Mouse (Mus musculus) right cerebral cortex, postnatal 10 days (tissue): ENCODE results near the gene Cfap43.
A peak's percentile ranks its signal among the peaks of the same experiment; 100 is the strongest.

Source experiments
- DNase-seq, 2 experiments: peaks; one replicate each; pipeline ENCODE4 v3.0.0; 2021; ENCODE audit warnings: low spot score in 2 of 2

Gene Cfap43

DNA sequence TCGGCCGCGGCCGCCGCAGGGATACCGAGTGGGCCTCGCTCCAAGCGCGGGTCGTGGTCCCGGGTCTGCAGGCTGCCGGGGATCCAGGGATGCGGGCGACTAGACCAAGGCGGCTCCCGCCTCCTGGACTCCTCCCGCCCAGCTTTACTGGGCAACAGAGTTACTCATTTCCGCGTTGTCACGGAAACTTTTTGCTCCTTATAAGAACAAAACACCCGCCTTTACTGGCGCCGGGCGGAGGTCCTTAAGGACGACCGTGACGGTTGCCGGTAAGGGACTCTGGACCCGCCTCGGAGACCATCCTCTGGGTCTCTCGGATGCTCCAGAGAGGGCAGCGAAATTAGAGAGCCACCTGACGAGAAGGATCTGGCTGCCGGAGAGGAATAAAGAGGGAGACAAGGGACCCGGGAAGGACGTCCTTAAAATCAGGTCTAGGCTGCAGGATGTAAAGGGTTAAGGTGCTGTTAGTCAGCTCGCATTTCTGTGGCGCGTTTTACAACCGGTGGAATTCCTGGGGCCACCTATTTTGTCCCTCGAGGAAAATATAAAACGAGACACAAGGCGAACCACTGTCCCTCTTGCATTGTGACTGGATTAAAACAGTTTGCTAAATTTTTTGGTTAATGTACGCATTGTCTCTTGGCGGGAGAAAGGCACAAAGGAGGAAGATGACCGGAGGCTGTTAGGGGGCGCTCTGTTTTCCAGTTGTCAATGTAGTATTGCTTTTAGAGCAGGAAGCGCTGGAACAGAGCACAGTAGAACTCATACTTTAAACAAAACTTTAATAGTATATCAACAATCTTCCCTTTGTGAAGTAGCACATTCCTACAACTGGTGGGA lies at the start of gene Cfap43, which contains the start of gene Itprip:
Cfap43 (minus strand) TSS at position 162 of the 840 bp plus-strand sequence.
Itprip (minus strand) TSS at position 174 of the 840 bp plus-strand sequence.
- DNase-seq = peak; percentile 73 to 76

DNA sequence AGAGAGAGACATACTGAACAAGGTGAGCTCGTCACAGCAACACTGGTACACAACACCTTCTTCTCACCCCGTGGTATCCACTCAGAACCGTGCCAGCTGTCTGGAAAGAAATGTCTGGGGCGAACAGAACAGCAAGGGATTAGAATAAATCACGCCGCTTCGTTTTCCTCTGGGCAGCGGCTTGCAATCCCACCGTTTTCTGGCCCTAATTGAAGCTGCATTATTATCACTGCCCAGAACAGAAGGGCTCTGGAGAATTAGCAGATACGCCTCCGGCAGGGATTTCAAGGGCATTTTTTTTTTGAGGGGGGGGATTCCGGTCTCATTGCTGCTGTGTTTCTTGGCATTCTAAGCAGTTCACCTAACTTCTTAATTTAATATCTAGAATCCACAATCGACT lies 39.1 kb upstream of the Cfap43 start:
- DNase-seq = no peak

DNA sequence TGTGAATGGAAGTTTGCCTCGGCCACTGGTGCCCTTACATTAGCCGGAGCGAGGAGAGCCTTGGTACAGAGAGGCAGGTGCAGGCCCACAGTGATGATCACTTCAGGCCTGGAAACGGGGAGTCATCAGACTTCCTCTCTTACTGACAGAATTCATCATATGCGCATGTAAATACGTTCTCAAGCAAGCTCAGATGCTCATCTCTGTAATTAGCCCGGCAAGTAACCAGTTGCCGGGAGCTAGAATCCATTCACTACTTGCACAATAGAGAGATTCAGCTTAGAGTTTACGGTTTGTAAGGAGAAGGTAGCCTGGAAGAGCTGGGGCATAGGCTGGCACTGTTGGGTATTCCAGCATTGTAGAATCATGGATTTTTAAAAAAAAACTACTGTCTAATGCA lies 34.1 kb upstream of the Cfap43 start:
- no peak for DNase-seq

DNA sequence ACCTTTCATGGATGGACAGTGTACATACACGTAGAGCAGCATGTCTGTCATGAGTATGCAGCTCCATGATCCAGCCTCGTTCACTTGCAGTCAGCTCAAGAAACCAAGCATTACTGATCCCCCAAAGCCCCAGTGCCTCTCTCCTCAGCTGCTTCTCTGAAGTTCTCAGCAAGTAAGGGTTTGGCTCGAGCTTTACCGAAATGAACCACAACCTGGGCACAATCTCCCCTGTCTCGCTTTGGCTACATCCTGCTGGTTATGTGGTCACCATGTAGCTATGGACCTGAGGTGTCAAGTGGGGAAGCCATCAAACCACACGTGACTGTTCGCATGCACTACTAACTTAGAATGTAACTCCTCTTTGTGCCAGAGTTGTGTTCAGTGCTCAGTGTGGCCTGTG lies 31.9 kb upstream of the Cfap43 start:
- no peak for DNase-seq

DNA sequence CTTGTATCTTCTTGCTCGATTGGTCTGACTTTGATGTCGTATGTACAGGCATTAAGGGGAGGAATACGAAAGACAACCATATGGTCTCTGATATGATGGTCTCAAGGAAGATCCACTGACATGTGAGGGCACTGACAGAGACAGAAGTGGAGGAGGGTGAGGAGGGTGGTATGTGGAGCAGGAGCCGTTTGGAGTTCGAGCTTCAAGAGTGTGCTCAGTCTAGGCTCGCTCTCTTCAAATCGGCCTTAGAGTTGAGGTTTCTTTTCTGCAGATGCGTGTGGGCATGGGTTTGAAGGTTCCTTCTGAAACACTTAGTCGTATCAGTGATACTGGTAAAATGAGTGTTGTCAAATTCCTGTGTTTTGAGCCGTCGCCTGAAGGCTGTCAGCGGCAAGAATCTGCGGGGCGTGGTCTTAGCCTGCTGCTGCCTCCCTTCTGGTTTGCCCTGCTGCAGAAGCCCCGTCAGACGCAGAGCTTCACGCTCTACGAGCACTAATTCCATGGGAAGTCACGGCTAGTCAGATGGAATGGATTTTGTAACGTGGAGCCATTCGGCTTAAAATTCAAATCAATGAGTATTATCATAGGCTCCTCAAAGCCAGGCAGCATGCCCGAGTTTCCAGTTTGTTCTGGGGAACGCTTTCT lies 27.9 kb upstream of the Cfap43 start:
- DNase-seq = no peak

DNA sequence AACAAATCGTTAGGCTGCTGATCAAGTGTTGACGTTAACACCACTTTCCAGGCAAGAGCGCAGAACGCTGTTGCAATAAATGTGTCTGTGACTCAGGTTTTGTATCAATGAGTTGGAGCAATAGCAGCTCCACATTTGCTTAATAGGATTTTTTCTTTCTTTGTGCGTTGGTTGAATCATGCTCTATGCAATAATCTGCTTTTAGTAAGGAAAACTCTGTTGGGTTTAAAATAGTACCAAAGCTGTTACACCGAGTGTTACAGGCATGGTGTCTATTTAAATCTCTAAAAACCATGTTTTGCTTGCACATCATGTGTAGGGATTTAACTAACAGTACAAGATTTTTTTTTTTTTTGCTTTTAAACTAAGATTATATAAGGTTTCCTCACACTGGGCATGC lies 20.3 kb upstream of the Cfap43 start:
- DNase-seq = no peak

DNA sequence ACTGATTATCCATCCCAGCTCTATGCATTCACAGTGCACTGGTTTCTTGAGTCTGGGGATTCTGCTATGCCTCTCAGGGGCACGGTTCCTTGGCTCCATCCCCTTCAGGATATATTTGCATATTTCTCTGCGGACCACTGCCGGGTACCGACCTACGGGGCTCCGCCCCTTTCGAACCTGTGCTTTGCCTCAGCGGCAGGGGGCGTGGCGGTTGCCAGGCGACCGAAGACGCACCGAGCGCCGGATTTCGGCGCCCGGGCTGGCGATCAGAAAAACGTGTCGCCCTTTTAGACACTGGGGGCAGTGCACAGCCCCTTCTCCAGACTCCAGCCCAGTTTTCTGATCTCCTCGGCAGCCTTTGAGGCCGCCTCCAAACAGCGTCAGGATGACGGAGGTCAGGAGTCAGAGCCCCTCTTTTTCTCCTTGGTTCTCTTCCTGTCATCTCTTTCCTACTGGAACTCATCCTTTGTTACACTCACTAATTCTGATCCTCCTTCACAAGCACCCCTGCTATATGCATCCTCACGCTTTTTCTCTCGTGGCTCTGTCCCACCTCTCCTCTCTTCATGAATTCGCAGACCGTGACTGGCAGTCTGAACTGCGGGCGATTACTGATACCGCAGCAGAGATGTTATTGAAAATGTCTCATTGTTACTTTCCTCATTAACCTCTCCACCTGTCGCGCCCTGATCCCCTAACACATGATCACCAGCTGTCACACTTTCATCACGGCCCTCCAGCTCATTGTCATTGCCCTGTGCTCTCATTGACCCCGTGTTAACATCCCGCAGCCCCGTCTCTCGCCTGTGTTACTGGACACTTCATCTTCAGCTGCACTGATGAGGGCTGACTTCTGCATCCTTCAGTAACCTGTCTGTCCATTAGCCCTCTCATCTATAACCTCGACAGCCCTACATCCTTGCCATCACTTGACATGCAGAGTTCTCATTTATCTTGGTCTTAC lies 18.6 kb upstream of the Cfap43 start, which contains the start of gene Cfap58:
Cfap58 (plus strand) TSS at position 233 of the 964 bp plus-strand sequence.
- DNase-seq = peak; percentile 71 to 73

DNA sequence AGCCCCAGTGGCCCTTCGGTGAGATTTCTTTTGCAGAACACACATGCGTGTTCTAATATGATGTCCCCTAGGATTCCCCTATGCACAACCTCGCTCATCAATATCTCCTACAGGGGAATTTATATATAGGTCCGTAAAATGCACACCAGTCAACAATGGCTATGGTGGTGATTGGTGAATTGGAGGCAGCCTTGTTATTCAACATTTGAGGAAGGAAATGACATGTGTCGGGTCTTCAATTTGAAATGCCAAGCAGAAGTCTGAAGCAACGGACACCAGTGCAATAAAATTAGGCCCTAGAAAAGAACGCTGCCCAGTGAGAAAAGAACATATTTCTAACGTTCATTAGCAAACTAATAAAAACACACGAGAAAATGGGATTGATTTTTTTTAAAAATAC lies 17.9 kb upstream of the Cfap43 start:
- DNase-seq = no peak

DNA sequence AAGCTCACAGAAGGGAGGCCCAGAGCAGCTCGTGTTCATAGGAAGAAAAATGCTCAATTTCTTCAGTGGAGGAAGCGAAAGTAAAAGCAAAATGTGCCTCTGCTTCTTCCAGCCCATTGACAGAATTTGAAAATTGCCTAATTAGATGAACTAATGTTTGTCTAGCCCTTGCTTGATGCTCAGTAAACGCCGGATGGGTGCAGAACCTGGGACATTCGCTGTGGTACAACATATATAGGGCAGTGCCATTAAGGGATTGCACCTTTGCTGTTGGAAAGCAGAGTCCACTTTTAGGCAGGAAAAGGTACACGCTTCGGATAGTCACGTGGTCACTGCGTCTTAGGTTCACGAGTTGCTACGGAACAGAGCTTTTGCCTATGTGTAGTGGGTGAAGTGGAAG lies 17.4 kb upstream of the Cfap43 start:
- no peak for DNase-seq

DNA sequence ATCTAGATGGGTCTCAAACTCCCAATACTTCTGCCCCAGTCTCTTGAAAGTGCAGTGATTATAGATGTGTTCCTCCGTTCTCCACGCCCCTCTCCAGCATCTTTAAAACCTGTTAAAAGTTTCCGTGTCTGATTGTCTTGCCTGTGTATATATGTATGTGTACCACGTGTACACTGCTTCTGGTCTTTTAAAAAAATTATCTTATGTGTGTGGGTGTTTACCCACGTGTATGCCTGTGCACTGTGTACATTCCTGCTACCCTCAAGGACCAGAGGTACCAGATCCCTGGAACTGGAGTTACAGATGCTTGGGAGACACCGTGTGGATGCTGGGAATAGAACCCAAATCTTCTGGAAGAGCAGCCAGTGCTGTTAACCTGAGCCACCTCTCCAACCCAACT lies 16.4 kb upstream of the Cfap43 start:
- no peak for DNase-seq

DNA sequence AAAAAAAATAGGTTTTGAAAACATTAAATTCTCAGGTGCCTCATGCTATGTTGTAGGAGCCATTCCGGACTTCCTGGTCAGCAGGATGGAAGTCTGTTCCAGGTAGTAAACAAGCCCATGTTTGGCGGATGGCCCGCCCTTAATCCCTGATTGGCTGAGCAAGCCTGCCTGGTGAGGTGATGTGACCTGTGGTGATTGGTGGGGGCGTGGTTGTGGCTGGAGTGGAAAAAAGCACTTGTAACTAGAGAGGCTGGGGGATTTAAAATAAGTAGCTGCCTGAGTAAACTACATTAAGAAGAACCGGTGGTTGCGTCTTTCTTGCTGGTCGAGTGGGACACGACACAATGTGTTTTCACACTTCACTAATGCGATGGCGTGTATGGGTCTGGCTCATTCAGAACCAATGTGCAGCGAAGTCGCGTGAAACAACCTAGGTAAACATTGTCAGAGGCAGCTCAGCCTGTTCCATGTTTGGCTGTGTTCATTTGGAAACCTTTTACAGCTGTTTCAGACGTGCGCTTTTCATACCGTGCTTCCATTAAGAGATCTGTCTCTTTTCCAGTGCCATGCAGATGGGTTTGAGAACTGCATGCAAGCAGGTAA lies 15.7 kb upstream of the Cfap43 start:
- no peak for DNase-seq

DNA sequence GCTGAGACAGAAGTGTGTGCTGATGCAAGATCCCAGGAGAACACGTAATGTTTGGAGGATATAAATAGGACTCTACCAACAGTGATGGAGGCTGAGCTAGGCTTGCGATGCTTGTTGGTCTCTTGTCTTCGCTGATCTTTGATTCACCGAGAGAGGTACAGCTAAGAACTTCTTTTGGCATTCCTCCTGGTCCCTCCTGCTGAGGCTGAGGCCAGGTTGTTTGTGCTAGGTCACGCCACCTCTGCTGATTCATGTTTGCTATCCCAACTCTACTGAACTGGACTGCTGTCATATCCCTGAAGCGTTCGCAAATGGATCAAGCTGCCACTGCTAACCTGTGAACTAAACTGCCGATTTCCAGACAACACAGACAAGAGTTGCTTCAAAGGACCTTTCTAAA lies 15.1 kb upstream of the Cfap43 start:
- DNase-seq = no peak

DNA sequence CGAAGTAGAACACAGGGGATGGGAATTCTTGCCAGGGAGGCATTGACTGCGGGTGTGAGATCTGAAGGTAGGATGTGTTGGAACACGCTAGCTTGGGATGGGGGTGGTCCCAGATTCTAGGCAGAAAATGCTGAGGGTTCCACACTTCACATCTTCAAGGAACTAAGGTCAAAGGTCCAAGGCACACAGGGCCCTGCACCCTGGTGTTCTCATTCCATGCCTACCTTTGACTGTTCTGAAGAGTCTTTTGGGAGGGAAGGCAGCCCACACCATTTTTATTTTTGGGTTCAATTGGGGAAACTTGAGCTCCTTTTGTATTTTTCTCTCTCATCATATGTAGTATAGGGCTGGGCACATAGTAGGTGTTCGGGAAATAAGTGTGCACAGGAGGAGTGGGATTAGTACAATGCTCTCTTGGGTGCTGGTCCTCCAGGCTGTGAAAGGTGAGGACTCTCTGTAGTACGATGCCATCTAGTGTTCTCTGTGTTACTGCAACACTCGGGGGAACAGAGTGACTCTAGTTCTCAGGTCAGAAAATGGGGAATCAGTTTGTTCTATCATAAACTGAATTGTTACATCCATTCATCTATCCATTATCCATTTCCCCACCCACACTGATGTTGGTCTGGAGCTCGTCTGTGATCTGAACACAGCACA lies 13.0 kb upstream of the Cfap43 start:
- no peak for DNase-seq

DNA sequence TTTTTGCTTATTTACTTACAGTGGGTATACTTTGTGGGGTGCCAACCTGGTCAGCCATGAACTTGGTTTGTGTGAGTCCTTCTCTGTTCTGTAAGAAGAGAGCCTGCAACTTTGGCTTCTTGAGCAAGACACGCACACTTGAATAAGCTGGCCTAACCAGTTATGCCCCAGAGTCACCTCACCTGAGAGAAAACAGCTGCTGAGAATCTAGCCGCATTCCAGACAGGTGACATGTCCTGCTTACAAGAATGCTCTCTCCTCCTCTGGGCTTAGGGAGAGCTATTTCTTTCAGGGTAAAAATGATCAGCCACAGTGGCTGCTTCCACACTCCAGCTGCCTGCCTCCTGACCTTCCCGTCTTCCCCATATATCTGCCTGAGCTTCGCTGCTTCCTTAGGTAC lies 10.0 kb upstream of the Cfap43 start:
- DNase-seq = no peak

DNA sequence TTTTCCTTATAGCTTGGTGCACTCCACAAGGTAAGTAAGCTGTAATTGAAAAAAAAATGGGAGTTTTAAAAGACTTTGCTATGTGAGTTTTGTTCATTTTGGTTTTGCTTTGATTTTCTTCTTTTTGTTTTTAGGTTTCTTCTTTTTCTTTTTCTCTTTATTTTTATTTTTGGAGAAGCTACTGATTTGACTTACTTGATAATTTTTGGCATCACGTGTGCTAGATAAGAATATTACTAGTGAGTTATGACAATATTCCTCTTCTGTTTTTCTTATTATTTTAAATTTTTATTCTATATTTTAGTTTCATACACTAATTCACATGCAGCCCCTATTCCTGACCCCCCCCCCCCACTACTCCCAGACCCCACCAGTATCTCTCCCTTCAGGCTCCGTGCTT lies 7.9 kb upstream of the Cfap43 start:
- DNase-seq = no peak

DNA sequence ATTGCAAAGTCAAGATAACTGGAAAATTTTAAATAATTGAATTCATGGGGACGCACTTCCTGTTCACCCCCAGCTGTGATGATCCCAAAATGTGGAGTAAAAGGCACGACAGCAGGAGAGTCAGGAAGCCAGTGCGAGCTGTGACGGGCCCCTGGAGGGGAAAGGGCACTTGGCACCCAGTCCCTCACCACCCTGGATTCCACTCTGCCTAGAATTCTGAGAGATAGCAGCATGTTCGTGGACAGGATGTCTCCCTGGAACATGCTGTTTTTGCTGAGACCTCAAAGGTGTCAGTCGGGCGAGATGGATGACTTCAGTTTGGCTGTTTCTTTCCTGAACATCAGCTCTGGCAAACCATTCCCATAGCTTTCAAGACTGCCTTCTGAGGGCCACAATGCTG lies 6.7 kb upstream of the Cfap43 start:
- no peak for DNase-seq

DNA sequence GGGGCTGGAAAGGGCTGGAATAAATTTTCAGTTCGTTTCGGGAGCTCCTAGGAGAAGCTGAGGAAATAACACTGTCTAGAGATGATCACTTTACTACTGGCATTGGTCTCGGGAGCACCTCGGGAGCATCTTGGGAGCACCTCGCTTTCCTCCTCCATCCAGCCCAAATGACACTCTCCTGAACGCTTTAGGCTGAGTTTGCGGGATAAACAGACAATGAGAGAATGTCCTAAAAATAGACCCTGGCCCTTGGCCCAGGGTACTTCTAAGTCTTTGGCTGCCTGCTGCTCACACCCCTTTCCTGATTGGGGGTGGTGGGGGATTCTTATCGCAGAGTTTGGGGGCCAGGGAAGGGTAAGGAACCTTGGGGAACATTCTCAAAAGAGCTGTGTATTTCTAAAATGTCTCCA lies 884 bp upstream of the Cfap43 start:
- DNase-seq = no peak

DNA sequence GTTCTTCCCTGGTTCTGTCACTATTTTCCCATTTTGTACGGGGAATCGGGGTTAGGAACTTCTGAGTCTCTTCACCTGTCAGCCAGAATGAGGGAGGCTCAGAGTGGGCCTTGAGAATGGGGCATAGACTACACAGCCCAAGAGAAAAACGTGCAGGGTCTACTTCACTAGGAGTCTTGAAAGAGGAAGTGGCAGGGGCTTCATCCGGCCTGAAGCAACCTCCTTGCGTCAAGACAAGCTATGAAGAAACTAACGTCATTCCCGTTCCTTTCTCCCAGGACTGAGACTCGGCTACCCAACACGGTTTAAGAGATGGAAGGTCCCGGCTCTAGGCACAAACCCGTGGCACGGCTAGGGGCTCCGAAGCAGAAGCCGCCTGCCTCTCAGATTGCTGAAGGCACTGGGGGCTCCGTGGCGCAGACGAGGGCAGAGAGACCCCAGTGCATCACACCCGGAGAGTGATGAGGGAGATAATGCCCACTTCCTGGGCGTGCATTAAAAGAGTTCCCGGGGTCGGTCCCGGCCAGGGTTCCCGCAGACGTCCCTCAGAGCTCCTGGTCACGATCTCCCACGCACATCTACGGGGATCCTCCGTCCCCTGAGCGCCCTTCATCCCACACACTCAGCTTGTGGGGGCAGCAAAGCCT lies 509 bp downstream of the Cfap43 start:
- DNase-seq = no peak

DNA sequence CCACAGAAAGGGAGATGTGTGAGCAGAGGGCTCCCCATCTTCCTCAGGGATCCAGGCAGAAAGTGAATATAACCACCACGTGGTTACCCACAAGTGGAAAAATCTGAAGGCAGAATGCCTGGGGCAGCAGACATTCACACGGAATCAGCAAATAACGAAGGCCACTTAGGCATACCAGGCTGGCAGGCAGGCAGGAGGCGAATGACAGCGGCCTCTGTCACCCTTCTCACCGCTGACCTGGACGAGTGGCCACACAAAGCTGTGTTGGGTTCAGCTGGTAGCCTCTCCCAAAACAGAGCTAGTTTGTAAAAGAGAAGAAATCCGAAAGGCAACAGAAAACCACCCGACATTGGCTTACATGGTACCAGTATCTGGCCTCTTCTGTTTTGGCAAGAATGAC lies 1.1 kb downstream of the Cfap43 start:
- DNase-seq = no peak

DNA sequence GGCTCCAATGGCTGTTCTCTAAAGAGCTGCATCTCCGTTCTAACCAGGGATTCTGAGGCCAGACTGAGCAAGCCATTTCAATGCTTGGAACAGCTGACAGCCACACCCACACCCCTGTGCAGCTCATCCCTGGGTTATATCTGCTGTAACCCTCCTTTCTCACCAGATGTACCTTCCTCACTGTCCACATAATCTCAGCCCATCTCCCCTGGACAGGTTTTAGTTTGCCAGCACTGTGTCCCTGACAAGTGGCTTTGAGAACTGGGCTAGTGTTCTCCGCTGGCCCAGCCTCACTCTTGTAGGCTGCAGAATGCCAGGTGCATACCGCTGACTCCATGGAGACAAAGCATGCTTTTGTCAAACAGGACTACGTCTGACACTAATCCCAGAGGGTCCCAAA lies 1.7 kb downstream of the Cfap43 start:
- no peak for DNase-seq

DNA sequence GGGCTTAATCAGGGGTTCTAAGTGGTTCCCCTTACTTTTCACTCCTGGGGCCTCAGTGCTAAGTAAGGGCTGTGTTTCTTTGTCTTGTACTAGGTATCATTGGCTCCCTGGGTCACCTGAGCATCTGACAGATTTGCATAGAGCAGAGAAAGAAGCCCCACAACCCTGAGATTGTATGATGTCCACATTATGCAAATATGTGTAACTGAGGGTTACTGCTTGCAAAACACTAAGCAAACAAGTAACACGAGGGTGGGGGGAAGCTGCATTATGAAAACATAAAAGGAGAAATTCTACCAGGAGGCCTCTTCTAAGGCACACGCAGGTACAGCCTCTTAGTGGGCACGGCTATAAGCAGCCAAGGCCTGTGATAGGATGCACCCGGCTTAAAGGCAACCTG lies 3.8 kb downstream of the Cfap43 start:
- no peak for DNase-seq
